Mouse (Mus musculus): ENCODE measurements around the gene Slc25a12.

The Slc25a12 gene

GRCm38 (mm10) chr2:71312067-71312466 is 55.5 kb downstream of the Slc25a12 start:
- no peak for DNase-seq (ENCODE audit: extremely low spot score, low read depth, low spot score)

DNA sequence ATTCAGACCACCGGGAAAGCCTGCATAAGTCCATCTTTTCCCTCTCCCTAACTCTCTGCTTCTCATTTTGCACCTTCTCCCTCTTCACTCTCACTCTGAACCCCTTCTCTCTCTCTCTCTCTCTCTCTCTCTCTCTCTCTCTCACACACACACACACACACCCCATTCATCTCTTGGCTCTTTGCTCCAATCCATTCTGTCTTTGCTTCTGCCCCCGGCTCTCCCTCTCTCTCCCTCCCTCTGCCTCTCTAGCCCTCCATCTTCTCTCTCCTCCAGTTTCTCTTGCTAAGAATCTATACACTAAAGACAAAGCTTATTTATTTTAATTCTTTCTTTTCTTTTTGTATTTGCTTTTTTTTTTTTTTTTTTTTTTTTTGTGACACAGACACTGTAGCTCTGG is 57.8 kb downstream of the Slc25a12 start:
- DNase-seq (ENCODE audit: extremely low spot score, low read depth, low spot score) = no peak

- no peak for DNase-seq (ENCODE audit: extremely low spot score, low read depth, low spot score)
Measured at GRCm38 (mm10) chr2:71306357-71306756, 61.2 kb downstream of the Slc25a12 start.

DNA sequence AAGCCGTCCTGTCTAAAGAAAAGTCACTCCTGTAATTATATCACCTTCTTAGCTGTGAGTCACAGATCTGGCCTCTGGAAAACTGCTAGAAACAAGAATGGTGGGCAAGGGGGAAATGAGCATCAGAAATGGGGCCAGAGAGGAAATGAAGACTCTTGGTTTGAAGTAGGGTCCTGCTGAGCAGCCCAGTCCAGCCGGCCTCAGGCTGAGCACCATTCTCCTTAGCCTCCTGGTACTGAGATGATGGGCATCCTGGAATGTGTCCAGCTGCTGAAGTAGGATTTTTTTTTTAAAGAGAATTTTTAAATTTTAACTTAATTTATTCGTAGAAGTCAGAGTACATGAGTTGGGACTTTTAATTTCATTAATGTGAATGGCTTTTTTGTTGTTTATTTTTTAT is 62.7 kb downstream of the Slc25a12 start:
- no peak for DNase-seq (ENCODE audit: extremely low spot score, low read depth, low spot score)

GRCm38 (mm10) chr2:71303221-71303620 is 64.3 kb downstream of the Slc25a12 start:
- no peak for DNase-seq (ENCODE audit: extremely low spot score, low read depth, low spot score)

DNA sequence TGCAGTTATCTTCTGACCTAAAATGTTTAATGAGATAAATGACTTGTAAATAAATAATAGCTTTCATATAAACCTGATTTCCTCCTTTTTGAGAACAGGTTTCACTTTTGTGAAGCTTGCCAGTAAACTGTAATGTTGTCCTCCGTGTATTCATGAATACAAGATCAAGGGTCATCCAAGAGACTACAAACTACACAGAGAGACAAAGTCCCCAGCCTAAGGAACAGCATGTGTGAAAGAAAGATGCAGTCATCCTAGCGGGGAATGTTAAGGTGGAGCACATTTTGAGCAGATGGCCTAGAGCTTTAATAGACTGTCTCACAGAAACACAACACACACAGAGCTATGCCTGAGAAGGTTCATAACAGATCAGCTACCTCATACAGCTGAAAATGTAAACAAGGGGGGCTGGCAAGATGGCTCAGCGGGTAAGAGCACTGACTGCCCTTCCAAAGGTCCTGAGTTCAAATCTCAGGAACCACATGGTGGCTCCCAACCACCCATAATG is 65.3 kb downstream of the Slc25a12 start:
- no peak for DNase-seq (ENCODE audit: extremely low spot score, low read depth, low spot score)

DNA sequence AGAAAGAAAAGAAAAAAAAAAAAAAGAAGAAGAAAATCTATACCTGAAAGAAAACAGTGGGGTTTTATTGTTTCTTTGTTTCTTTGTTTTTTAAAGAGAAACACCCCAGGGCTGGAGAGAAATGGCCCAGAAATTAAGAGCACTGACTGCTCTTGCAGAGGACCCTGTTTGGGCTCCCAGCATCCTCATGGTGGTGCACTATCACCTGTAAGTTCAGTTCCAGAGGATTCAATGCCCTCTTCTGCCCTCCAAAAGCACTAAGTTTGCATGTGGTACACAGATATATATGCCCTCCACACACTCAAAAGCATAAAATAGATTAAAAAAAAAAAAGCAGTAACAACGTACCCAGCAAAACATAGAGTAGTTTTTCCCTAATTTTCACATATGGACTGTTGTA is 68.8 kb downstream of the Slc25a12 start:
- DNase-seq (ENCODE audit: extremely low spot score, low read depth, low spot score) = no peak

- DNase-seq (ENCODE audit: extremely low spot score, low read depth, low spot score) = no peak
Measured at GRCm38 (mm10) chr2:71297501-71297900, 70.0 kb downstream of the Slc25a12 start.

GRCm38 (mm10) chr2:71295844-71296243 is 71.7 kb downstream of the Slc25a12 start:
- DNase-seq (ENCODE audit: extremely low spot score, low read depth, low spot score) = no peak

- no peak for DNase-seq (ENCODE audit: extremely low spot score, low read depth, low spot score)
Measured at GRCm38 (mm10) chr2:71294489-71294888, 73.1 kb downstream of the Slc25a12 start.

GRCm38 (mm10) chr2:71293983-71294382 is 73.6 kb downstream of the Slc25a12 start:
- DNase-seq (ENCODE audit: extremely low spot score, low read depth, low spot score) = no peak

- no peak for DNase-seq (ENCODE audit: extremely low spot score, low read depth, low spot score)
Measured at GRCm38 (mm10) chr2:71291566-71291965, 76.0 kb downstream of the Slc25a12 start.

GRCm38 (mm10) chr2:71290107-71290775 is 77.3 kb downstream of the Slc25a12 start:
- DNase-seq (ENCODE audit: extremely low spot score, low read depth, low spot score) = no peak

DNA sequence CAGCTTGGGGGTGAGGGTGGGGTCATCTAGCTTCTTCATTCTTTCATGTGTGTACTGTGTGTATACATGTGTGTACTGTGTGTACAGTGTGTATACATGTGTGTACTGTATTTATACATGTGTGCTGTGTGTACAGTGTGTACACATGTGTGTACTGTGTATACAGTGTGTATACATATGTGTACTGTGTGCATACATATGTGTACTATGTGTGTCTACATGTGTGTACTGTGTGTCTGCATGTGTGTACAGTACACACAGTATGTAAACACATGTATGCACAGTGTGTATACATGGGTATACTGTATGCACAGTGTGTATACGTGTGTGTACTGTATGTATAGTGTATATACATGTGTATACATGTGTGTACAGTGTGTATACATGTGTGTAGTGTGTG is 85.6 kb downstream of the Slc25a12 start:
- DNase-seq (ENCODE audit: extremely low spot score, low read depth, low spot score) = no peak

DNA sequence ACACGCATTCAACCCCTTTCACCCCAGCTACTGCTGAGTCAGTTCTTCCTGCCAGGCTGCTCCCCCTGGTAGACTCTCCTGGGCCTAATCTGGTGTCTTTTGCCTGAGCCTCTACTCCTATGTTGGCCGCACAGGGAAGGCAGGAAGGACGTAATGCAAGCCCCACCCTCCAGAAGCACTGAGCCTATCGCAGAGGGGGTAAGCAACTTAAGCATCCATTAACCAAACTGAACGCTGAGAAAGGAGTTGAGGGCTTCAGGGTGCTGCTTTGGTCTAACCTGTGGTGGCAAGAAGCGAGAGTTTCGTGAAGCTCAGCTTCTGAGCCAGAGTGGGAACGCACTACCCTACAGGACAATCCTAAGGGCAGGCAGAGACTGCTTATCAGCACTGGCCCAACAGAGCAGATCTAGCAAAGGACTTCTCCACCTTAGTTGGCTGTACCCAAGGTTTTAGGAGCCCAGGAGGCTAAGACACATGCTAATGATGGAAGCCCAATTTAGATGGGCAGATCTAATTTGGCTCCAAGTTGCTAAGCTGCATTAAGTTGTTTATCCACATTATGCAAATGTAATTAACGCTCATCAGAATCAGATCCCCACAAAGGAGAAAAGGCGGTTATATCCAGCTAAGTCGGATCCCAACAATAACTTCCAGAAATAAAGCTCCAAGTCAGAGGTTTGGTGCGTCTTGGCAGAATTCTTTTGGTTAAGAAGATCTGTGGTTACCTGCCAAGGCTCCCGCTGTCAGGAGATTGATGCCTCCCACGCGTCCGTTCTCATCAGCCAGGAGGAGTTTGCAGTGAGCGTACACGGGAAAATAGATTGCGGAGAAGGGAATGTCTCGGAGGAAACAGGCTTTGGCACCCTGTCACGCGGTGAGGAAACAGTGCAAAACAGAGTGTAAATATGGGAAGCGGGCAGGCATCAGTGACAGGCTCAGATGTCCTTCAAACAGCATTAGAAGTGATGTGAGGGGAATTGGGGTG is 88.5 kb downstream of the Slc25a12 start:
- no peak for DNase-seq (ENCODE audit: extremely low spot score, low read depth, low spot score)

DNA sequence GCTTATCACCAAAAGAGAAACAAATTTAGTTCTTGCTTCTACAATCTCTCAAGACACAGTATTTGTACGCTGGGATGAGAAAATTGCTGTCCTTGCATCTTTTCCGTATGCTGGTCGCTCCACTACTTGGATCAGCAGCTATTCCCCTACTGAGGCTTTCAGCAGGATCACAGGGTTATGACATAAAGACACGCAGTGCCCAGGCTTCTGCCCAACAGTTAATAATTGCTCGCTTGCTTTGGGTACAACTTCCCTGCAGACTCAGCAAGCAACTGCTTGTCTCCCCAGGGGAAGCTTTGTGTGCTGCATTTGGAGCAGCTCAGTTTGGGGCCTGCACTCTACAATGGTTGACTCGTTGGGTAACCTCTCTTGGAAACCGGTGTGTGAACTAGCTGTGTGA is 91.8 kb downstream of the Slc25a12 start:
- DNase-seq (ENCODE audit: extremely low spot score, low read depth, low spot score) = no peak

DNA sequence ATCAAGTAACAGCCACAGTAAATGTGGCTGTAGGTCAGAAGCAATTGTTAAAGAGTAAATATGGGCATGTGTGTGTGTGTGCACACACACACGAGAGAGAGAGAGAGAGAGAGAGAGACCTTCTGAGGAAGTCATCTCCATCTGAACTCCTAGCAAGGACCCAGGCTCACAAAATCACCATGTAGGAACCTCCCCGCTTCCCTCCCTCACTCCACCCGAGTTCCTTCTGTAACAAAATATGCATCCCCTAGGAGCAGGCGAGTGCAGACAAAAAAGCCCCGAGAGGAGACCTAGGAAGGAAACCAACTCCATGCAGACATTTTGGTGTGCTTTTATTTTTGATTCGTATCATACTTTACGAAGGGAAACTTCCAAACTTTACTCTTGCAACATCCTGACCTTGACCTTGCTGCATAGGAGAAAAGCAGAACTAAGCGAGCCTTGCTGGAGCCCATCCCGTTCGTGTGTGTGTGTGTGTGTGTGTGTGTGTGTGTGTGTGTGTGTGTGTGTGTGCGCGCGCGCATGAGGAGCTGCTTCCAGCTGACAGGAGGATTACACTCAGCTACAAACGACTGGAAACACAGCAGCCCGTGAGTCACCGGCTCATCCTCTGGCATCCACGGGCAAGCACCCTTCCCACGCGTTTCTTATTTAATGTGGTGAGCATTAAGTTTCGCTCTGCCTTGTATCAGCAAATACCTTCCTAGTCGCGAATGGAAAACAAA is 93.4 kb downstream of the Slc25a12 start:
- DNase-seq (ENCODE audit: extremely low spot score, low read depth, low spot score) = no peak

GRCm38 (mm10) chr2:71270085-71270484 is 97.5 kb downstream of the Slc25a12 start:
- no peak for DNase-seq (ENCODE audit: extremely low spot score, low read depth, low spot score)

DNA sequence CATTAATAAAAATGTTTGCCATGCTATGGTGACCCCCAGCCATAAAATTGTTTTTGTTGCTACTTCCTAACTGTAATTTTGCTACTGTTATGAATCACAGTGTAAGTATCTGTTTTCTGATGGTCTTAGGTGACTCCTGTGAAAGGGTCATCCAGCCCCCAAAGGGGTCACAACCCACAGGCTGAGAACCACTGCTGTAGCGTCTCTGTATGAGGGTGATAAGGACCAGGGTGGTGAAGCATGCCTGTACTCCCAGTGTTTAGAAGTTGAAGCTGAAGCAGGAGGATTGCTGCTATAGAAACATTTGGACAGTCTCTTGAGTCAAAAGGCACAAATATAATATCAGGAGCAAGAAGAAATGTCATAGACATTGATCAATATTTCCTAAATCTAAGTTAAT is 98.2 kb downstream of the Slc25a12 start:
- no peak for DNase-seq (ENCODE audit: extremely low spot score, low read depth, low spot score)

GRCm38 (mm10) chr2:71268691-71269090 is 98.9 kb downstream of the Slc25a12 start:
- no peak for DNase-seq (ENCODE audit: extremely low spot score, low read depth, low spot score)

DNA sequence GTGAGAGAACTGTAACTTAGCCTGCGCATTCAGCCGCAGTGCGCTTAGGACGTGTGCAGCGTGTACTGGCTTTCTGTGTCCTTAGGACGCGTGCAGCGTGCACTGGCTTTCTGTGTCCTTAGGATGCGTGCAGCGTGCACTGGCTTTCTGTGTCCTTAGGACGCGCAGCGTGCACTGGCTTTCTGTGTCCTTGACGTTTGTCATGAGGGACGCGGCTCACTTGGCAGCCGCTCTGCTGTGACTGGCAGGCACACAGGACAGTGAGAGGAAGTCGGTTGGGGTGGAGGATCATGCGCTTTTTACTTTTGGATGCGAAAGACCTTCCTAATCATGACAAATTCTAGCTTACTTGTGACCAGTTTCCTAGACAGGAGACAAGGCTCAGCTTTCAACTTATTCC is 103.0 kb downstream of the Slc25a12 start:
- no peak for DNase-seq (ENCODE audit: extremely low spot score, low read depth, low spot score)

Measured in hindlimb bud, embryonic 11.5 days (tissue).